Mouse (Mus musculus): ENCODE results near the gene Noc3l. TPM values are rescaled to one million over a fixed set of nuclear protein-coding genes. Genes with fewer than 3 reads are reported as not detected.

The Noc3l gene
- total RNA-seq, 2 experiments from 2014 or later: 6.8 to 7.0 TPM

DNA sequence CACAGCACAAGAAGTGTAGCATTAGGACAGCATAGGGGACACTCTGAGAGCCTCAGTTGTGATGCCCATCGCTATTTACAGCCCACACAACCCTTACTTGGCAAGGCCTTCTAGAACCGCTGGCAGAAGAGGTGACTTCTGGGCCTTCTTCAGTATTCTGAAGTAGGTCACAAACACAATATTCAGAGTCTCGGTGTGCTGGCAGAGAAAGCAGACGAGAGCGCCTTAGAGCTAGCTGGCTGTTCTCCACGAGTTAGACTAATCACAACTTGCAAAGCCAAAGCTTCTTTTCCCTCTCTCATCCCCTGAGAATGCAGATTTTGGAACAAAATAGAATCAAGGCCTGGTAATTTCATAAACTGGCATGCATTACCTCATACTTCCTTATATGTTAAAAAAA is 20.2 kb downstream of the Noc3l start:
- intact Hi-C loops (cut with DNase I): no loop called here
- peak overlapping the region; percentile 79 for H3K27ac ChIP-seq
- H3K4me3 ChIP-seq: 0 out of 2 replicates have a peak overlapping the region, but pooled peaks have one; percentile 11
- no peak for TF ChIP-seq CTCF (IDR thresholded peaks at IDR 0.05)
- peak; percentile 74 for DNase-seq

DNA sequence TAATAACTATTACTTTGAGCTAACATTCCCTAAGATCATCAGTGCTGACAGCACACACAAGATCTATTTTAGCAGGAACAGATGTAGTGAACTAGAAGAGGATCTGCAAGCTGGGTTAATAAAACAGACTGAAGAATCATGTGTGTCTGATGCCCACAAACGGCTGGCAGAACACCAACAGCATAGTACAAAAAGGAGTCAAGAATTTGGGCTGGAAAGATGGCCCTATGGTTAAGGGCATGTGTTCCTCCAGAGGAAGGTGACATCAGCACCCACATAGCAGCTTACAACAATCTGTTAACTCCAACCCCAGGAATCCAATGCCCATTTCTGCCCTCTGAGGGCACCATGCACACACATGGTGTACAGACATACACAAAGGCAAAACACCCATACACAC is 20.7 kb downstream of the Noc3l start:
- H3K4me3 ChIP-seq: 0 out of 2 replicates have a peak overlapping the region, but pooled peaks have one; percentile 11
- intact Hi-C loops (cut with DNase I): no loop called here
- TF ChIP-seq CTCF (IDR thresholded peaks at IDR 0.05): no peak
- peak overlapping the region; percentile 79 for H3K27ac ChIP-seq
- peak; percentile 38 for DNase-seq

DNA sequence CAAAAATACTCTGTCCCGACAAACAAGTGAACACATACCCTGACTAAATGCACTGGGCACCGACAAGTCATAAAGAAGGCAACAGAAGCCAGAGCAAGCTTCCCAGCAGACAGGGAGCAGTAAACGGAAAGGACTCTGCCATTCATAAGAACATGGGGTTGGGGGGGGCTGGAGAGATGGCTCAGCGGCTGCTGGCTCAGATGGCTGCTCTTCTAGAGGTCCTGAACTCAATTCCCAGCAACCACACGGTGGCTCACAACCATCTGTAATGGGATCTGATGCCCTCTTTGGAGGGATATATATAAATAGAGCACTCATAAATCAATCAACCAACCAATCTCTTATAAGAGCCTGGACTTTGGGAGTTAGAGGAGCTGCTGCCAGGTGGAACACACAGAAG is 22.5 kb downstream of the Noc3l start:
- peak; percentile 58 for DNase-seq
- TF ChIP-seq CTCF (IDR thresholded peaks at IDR 0.05): peak; percentile 21; the same call in 1 of the 2 replicates
- peak overlapping the region; percentile 79 for H3K27ac ChIP-seq
- intact Hi-C loops (cut with DNase I): no loop called here
- H3K4me3 ChIP-seq: no peak overlapping the region

DNA sequence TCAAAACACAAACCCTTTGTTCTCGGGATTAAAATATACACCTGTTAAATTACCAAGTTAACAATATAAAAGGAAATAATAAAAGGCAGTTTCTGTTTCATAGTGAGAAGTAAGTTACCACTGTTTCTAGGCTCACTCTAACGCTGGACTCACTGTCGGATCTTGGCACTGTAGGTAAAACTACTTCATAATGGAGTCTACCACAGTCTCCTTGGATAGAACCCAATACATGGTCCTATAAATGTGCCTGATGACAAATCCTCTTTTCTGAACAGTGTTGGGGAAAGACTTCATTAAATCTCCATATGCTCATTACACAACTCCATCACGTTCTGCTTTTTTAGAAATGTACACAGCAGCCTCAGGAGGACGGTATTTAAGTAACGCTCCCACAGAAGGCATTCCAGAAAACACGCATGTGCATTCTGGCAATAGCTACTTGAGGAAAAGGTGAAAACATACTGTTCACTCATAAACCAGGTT is 25.4 kb downstream of the Noc3l start:
- H3K27ac ChIP-seq: no peak overlapping the region
- no peak overlapping the region for H3K4me3 ChIP-seq
- DNase-seq: no peak
- intact Hi-C loops (cut with DNase I): no loop called here
- no peak for TF ChIP-seq CTCF (IDR thresholded peaks at IDR 0.05)

DNA sequence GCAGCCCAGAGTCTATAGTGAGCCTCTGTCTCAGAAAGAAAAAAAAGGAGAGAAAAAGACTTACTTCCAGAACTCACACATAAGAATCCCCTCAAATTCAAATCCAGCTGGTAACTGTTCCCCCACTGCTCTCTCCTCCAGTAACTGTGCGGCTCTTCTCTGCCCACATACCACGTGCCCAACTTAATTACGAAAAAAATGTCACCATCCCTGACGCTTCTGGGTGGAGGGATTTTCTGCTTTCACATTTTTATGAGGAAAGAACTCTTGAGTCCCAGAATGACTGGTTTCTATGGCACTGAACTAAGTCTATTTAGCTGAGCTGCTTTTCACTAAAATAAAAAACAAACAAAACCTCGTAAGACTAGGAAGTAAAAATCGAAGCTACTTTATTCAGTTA is 31.3 kb downstream of the Noc3l start:
- no peak overlapping the region for H3K4me3 ChIP-seq
- no peak for TF ChIP-seq CTCF (IDR thresholded peaks at IDR 0.05)
- no peak for DNase-seq
- intact Hi-C loops (cut with DNase I): no loop called here
- H3K27ac ChIP-seq: no peak overlapping the region

DNA sequence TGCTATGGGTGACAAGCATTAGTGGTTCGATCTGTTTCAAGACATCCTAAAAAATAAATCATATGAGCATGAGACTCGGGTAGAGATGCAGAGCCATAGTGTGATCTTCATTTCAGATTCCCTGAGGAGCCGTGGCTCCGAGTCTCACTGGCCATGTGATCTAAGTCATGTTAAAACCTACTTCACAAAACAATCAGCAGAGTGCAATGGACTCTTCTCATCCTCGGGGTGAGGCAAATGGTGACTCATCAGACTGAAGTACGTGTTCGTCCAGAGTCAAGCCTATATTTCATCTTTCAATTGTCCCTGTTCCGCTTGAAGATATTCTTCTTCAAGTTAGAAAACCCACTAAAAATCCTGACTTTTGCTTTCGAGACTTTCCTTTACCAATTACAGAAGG is 35.5 kb downstream of the Noc3l start:
- intact Hi-C loops (cut with DNase I): no loop called here
- Histone ChIP-seq H3K27ac (no peak overlapping the region), H3K4me3 (no peak overlapping the region)
- no peak for DNase-seq
- TF ChIP-seq CTCF (IDR thresholded peaks at IDR 0.05): no peak

DNA sequence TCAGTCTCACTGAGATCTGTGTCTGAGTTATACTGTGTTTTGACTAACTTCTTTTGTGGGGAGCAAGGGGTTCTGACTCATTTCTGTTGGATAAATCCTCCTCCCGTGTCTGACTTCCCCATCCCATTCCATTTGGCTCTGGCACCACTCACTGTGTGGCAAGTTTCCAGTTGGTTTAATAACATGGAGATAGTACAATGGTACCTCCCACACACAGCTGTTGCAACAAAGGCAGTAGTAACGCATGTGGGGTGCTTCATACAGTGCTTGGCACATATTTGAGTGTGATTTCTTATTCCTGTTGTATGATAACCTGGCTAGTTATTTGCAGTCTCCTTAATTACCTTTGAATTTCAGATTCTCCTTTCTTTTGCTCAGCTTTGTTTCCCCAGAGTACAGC is 40.2 kb downstream of the Noc3l start:
- TF ChIP-seq CTCF (IDR thresholded peaks at IDR 0.05): no peak
- DNase-seq: peak; percentile 22
- Histone ChIP-seq H3K4me3 (no peak overlapping the region), H3K27ac (no peak overlapping the region)
- intact Hi-C loops (cut with DNase I): loop anchor here (5.0 kb wide), 1 partner anchor 217 kb away; no protein-coding TSS in a partner anchor

DNA sequence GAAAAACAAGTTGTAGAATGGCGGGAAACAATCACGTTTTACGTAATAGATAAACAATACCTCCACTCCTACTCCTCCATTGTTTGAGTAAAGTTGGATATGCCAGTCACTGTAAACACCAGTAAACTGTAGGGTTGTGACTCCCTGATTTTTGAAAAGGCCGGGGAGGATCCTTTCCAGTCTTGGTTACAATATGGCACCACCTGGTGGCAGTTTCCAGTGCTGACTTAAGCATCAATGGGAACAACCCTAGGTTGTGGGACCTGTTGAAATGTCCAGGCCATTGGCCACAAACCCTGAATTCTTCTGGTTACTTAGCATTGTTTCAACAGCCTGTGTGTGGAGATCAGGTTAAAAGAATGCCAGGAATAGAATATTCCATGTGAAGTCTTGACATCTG is 43.5 kb downstream of the Noc3l start:
- intact Hi-C loops (cut with DNase I): loop anchor here (2.0 to 5.0 kb wide), 2 partner anchors 213 to 351 kb away; no protein-coding TSS in a partner anchor
- H3K4me3 ChIP-seq: no peak overlapping the region
- DNase-seq: peak; percentile 50
- TF ChIP-seq CTCF (IDR thresholded peaks at IDR 0.05): peak; percentile 76
- no peak overlapping the region for H3K27ac ChIP-seq

DNA sequence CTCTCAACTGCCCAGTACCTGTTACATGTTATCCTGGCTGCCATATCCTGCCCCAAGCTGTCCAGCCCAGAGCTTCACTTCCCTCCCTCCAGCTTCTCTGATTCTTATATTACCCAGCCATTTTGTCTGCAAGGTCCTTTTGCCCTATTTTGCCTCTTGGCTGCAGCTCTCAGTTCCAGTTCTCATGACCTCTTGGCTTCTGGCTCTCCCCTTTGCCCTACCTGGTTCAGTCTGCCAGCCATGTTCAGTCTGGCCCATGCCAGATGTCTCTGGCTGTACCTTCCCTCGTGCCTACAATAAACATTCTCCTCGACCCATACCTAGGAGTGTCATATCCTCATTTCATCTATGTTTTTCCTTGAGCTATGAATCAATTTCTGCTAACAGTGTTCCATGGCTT is 52.7 kb downstream of the Noc3l start:
- no peak for DNase-seq
- no peak overlapping the region for H3K4me3 ChIP-seq
- intact Hi-C loops (cut with DNase I): no loop called here
- TF ChIP-seq CTCF (IDR thresholded peaks at IDR 0.05): no peak
- no peak overlapping the region for H3K27ac ChIP-seq

DNA sequence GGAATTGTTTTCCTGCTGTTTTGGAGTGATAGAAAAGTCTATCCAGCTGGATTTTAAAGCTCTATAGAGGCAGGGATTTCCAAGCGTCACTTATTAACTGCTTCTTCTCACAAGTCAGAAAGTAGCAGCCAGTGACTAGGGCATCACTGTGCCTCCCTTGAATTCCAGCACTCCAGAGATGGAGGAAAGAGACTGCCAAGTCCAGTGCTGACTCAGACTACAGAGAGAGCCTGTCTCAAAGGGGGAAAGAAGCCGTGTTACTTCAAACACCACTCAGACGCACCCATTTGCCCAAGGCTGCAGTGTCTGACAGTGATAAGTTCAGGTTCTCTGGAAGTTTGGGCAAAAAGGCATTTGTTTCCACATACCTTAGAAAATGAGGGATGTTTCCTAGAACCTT is 58.6 kb downstream of the Noc3l start:
- no peak overlapping the region for H3K27ac ChIP-seq
- DNase-seq: no peak
- no peak overlapping the region for H3K4me3 ChIP-seq
- TF ChIP-seq CTCF (IDR thresholded peaks at IDR 0.05): no peak
- intact Hi-C loops (cut with DNase I): no loop called here

DNA sequence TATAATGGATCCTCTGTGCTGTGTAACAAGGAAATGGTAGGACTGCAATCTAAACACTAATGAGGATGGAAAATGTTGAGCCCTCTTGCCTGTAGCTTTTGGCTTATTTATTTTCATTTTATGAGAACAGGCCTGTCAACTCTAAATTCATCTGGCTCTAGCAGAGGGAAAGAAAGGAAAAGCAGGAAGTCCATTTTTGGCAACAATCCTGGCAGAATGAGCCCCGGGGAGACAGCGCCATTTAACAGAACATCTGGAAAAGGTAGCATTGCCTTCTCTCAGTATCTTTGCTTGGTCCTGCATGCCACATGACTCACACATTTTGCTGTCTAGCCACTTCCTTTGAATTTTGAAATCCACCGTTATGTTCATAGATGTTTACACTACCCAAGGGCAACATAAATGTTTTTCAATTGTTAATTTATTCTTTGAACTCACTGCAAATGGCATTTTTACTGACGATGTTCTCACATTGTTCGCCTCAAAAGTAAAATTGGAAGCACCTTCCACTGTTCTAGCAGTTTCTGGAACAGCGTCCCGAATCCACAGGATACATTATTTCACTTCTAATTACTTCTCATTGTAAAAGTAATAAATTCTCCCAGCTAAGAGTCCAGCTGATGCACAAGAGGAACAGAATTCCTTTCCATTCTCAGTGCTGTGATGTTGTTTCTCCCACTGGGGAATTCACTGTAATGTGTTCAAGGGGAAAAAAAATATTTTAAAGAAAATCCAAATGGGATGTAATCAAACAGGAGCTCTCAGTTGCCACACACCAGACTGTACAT is 60.2 kb downstream of the Noc3l start:
- TF ChIP-seq CTCF (IDR thresholded peaks at IDR 0.05): no peak
- H3K27ac ChIP-seq: peak overlapping the region; percentile 25; the same call in 1 of the 2 replicates
- DNase-seq: peak; percentile 24
- intact Hi-C loops (cut with DNase I): no loop called here
- H3K4me3 ChIP-seq: no peak overlapping the region

DNA sequence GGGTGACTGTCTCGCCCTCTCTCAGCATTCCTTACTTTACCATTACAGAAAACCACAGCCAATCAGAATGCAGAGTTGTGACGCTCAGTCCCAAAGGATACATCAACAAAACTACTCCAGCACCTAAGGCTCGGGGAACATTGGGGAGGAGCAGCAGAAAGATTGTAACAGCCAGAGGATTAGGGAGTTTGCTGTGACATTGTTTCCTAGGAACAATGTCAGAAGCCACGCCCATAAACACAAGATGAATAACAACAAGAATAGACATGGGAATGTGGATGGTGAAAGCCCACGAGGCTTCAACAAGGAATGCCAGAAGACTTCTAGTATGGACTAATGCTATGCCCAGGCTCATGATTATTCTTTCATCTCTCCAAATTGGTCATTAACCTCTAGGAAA is 61.0 kb downstream of the Noc3l start:
- TF ChIP-seq CTCF (IDR thresholded peaks at IDR 0.05): no peak
- DNase-seq: no peak
- Histone ChIP-seq H3K27ac (peak overlapping the region; percentile 28; the same call in 1 of the 2 replicates), H3K4me3 (no peak overlapping the region)
- intact Hi-C loops (cut with DNase I): no loop called here

DNA sequence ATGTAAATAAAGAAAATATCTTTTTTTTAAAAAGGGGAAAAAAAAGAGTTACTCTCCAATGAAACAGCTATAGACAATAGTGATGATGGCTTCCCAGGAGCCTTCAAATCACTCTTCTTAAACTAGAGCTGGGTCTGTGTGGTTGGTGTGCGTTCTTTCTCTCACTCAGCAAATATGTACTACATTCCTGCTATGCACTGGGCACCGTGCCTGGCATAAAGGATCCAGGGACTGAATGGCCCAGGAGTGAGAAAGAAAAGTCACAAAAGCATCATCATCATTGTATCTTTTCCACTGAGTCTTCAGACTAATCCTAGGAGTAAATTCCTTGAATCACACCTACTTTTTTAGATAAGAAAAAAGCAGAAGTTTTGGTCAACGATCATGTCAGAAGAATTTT is 61.9 kb downstream of the Noc3l start:
- intact Hi-C loops (cut with DNase I): no loop called here
- no peak overlapping the region for H3K27ac ChIP-seq
- TF ChIP-seq CTCF (IDR thresholded peaks at IDR 0.05): no peak
- no peak for DNase-seq
- no peak overlapping the region for H3K4me3 ChIP-seq

DNA sequence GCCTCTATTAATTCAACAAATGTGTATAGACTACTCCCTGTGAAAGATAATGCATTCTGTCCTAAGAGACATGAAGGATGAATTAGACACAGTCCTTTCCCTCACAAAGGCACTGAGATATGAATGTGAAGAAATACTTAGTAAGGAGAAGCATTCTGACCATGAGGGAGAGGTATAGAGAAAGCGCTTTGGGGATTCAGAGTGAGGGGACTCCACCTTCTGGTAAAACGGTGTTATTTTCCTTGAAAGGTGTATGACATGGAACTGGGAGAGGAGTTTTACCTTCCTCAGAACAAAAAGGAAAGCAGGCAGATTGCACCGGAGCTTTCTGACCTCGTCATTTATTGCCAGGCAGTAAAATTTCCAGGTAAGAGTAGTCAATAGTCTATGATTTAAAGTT is 68.8 kb downstream of the Noc3l start:
- no peak for DNase-seq
- peak; percentile 22 for TF ChIP-seq CTCF (IDR thresholded peaks at IDR 0.05)
- intact Hi-C loops (cut with DNase I): no loop called here
- H3K27ac ChIP-seq: no peak overlapping the region
- H3K4me3 ChIP-seq: no peak overlapping the region

Measured in gastrocnemius, adult 2 months (tissue).